Mouse (Mus musculus) gastrocnemius, adult 8-10 months (tissue): Measurements from ENCODE around the gene Cab39l. TPM values are rescaled to one million over a fixed set of nuclear protein-coding genes. Genes with fewer than 3 reads are reported as not detected.

ENCODE experiments used
- DNase-seq, 2 experiments: peaks; one replicate each; pipeline ENCODE4 v3.0.0; 2022; ENCODE audit warnings: low spot score in 2 of 2
- total RNA-seq, 4 experiments: library from RNA; stranded (reverse); gene quantifications; 2 replicates each; pipeline ENCODE4 v1.2.4; 2022

Cab39l gene
- total RNA-seq, 4 experiments from 2014 or later, result 20.9 to 26.5 (median 22.3) TPM

DNA sequence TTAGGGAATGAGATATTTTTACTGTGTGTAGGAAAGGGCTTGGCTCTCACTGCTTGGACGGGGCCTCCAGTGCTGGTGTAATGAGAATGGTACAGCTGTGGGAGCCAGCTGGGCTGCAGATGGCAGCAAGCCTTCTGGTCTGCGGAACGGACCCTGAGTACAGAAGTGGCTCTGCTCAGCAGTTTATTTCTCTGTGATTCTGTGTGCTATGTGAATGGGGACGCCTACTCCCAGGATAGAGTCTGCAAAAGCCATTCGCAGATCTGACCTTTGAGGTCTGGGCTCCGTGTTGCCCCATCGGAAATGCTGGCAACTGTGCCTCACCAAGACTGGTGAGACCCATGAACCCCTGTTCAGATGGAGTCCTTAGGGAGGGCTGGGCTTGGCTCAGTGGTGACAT, 187.1 kb downstream of the Cab39l start:
- DNase-seq, result no peak

GRCm38 (mm10) chr14:59629308-59629707, 188.5 kb downstream of the Cab39l start:
- no peak for DNase-seq

- no peak for DNase-seq
These were observed 189.3 kb downstream of the Cab39l start for GRCm38 (mm10) chr14:59630096-59630495.

DNA sequence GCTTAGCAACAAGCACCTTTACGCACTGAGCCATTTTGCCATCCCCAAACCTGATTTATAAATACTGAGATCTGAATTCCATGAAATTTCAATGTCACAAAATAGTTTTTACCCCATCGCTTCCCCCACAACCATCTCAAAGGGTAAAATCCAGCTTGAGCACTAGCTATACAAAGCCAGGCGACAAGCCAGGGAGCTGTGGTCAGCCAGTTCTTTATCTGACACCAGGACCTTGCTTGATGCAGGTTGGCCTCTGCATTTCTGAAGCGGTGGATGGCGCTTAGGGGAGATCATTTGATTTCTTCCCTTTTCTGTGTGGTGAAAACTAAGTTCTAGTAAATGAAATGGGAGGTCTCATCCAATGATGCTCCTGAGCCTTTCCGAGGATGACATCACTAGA, 191.3 kb downstream of the Cab39l start:
- no peak for DNase-seq

DNA sequence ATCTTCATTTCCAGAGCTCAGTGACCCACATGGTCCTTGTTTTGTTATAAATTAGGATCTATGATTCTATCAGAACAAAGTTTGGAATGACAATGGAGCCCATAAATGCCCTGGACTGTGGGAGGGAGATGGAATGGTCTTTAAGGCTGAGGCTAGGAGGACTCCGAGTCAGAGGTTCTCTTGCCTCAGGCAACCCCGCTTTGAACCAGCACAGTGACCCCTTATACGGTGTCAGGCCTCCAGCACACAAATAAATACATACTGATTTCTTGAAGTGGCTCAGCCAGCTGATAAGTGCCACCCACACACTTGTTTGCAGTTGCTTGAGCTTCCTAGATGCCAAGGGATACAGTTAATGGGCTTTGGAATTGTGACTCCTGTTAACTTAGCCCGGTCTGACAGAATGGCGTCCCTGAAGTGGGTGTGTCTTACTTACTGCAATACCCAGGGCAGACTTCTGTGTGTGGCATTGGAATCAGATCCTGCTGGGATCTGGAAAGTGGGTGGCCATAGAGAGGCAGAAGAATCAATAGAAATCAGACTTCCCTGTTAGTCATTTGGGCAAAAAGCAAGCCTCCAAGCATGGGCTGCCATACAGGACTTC, 192.6 kb downstream of the Cab39l start:
- DNase-seq, result no peak

GRCm38 (mm10) chr14:59633988-59634387, 193.2 kb downstream of the Cab39l start:
- DNase-seq, result no peak

Other genes starting within 250 kb of the Cab39l start
- gene Rcbtb1, start 239.8 kb upstream of the Cab39l start, total RNA-seq, result 10 to 100 TPM; 11.0 to 14.5 (median 13.9) TPM
- not detected for gene Gm6904, start 180.8 kb upstream of the Cab39l start, total RNA-seq
- gene Phf11a, start 143.4 kb upstream of the Cab39l start, total RNA-seq, result not detected
- gene Phf11b, start 99.6 kb upstream of the Cab39l start, total RNA-seq, result not detected
- 1 to 10 TPM in 2 of 4 experiments, under 1 TPM in 2; 0.56 to 2.3 (median 1.1) TPM for gene Phf11d, start 75.5 kb upstream of the Cab39l start, total RNA-seq
- gene Phf11c, start 45.6 kb upstream of the Cab39l start, total RNA-seq, result under 1 TPM in 3 of 4 experiments, not detected in 1; 0.15 to 0.36 (median 0.36) TPM
- 1 to 10 TPM; 2.8 to 5.3 (median 4.4) TPM for gene Setdb2, start 88 bp upstream of the Cab39l start, total RNA-seq
- 10 to 100 TPM; 30.2 to 37.7 (median 31.2) TPM for gene Cdadc1, start 157.0 kb downstream of the Cab39l start, total RNA-seq
- gene Shisa2, start 184.3 kb downstream of the Cab39l start, total RNA-seq, result 10 to 100 TPM; 52.7 to 80.1 (median 76.0) TPM